Mouse (Mus musculus) myocyte (in vitro differentiated cells): Measurements from ENCODE around the gene Ssh2.
"Not testable (repeated sequence)": the region's sequence is repeated elsewhere in the genome, so short reads cannot be mapped to it uniquely, and the experiment has no call there.

Source experiments
- CEBPB ChIP-seq: IDR thresholded peaks from 2 replicates; pipeline ENCODE4 v1.6.1; 2011; ENCODE audit warnings: mild to moderate bottlenecking, moderate library complexity; ENCODE audit not compliant: poor library complexity, insufficient read depth, severe bottlenecking
- E2F4 ChIP-seq: IDR thresholded peaks from one replicate; pipeline ENCODE4 v1.6.1; 2011; ENCODE audit warnings: mild to moderate bottlenecking, control low read depth, moderate library complexity; ENCODE audit not compliant: insufficient read depth
- MAX ChIP-seq: IDR thresholded peaks from one replicate; pipeline ENCODE4 v1.6.1; 2011; ENCODE audit warnings: low read depth, mild to moderate bottlenecking, control low read depth
- MYOD1 ChIP-seq, 3 experiments: IDR thresholded peaks; one replicate each; pipeline ENCODE4 v1.6.1; 2011; ENCODE audit warnings: control low read depth in 2 of 3, low read depth in 2 of 3, mild to moderate bottlenecking in 2 of 3, moderate library complexity in 1 of 3; ENCODE audit not compliant: insufficient read length in 2 of 3, control insufficient read depth in 1 of 3
- MYOG ChIP-seq, 3 experiments: IDR thresholded peaks; one replicate each; pipeline ENCODE4 v1.6.1; 2011; ENCODE audit warnings: control low read depth in 2 of 3, low read depth in 2 of 3, mild to moderate bottlenecking in 2 of 3; ENCODE audit not compliant: insufficient read length in 2 of 3, control insufficient read depth in 1 of 3, insufficient read depth in 1 of 3
- POLR2A ChIP-seq: IDR thresholded peaks from one replicate; pipeline ENCODE4 v1.6.1; 2011; ENCODE audit warnings: low read depth, mild to moderate bottlenecking, control low read depth, moderate library complexity; ENCODE audit not compliant: insufficient read length
- POLR2AphosphoS2 ChIP-seq: IDR thresholded peaks from one replicate; pipeline ENCODE4 v1.6.1; 2011; ENCODE audit warnings: low read depth, control low read depth; ENCODE audit not compliant: insufficient read length
- TCF3 ChIP-seq: IDR thresholded peaks from one replicate; pipeline ENCODE4 v1.6.1; 2011; ENCODE audit warnings: low read depth, control low read depth; ENCODE audit not compliant: insufficient read length

DNA sequence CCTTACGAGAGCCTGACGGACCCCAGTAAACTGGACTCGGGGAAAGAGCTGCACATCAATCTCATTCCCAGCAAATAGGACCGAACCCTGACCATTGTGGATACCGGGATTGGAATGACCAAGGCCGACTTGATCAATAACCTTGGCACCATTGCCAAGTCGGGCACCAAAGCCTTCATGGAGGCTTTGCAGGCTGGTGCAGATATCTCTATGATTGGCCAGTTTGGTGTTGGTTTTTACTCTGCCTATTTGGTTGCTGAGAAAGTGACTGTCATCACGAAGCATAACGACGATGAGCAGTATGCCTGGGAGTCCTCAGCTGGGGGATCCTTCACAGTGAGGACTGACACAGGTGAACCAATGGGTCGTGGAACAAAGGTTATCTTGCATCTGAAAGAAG, 77.6 kb downstream of the Ssh2 start:
- not testable (repeated sequence) for TF ChIP-seq POLR2AphosphoS2; POLR2A; MAX; CEBPB; TCF3; E2F4; MYOD1 (IDR thresholded peaks at IDR 0.05; ENCODE audit: control insufficient read depth in 1 of 3, insufficient read length in 2 of 3, low read depth in 2 of 3); MYOG (IDR thresholded peaks at IDR 0.05; ENCODE audit: control insufficient read depth in 1 of 3, insufficient read depth in 1 of 3, insufficient read length in 2 of 3, low read depth in 2 of 3)
